Mouse (Mus musculus): ENCODE measurements around the gene Txn1. TPM values are rescaled to one million over a fixed set of nuclear protein-coding genes. Genes with fewer than 3 reads are reported as not detected.

Gene Txn1
- polyA plus RNA-seq, 1 experiment from 2014 or later, result 563 TPM

- no peak for DNase-seq (ENCODE audit: low spot score)
- H3K27me3 ChIP-seq (ENCODE audit: control insufficient read depth, insufficient read depth, low read length), result no peaks in the 10 kb centered on the region
- H3K36me3 ChIP-seq (ENCODE audit: control insufficient read depth, insufficient read depth, low read length), result no peaks in the 10 kb centered on the region
- no peak for ATAC-seq (ENCODE audit: low FRiP score, low TSS enrichment)
- no peaks in the 10 kb centered on the region for H3K9me3 ChIP-seq (ENCODE audit: control insufficient read depth, low read length)
- H3K27ac ChIP-seq (replicated peaks), result no peak overlapping the region
- H3K4me2 ChIP-seq (replicated peaks; ENCODE audit: low read depth), result no peak overlapping the region
- TF ChIP-seq CTCF (IDR thresholded peaks at IDR 0.05; ENCODE audit: low read depth), result no peak
- TF ChIP-seq EP300 (optimal IDR thresholded peaks at IDR 0.05), result no peak
- H3K4me3 ChIP-seq (ENCODE audit: low read depth, low read length), result no peak overlapping the region
- H3K4me1 ChIP-seq (replicated peaks; ENCODE audit: control insufficient read depth, insufficient read depth), result no peaks in the 10 kb centered on the region
- H3K9ac ChIP-seq (ENCODE audit: low read length), result no peak overlapping the region
- 34% methylated on average over 5 of the region's 5 CpGs for WGBS
Measured at GRCm38 (mm10) chr4:57922171-57922570, 34.0 kb downstream of the Txn1 start.

- TF ChIP-seq EP300 (optimal IDR thresholded peaks at IDR 0.05) (no peak), CTCF (IDR thresholded peaks at IDR 0.05; ENCODE audit: low read depth) (no peak)
- H3K9me3 ChIP-seq (ENCODE audit: control insufficient read depth, low read length), result no peaks in the 10 kb centered on the region
- H3K36me3 ChIP-seq (ENCODE audit: control insufficient read depth, insufficient read depth, low read length), result no peaks in the 10 kb centered on the region
- H3K4me1 ChIP-seq (replicated peaks; ENCODE audit: control insufficient read depth, insufficient read depth), result no peaks in the 10 kb centered on the region
- H3K27ac ChIP-seq (replicated peaks), result no peak overlapping the region
- 86% methylated on average over 1 of the region's 1 CpGs for WGBS
- no peak overlapping the region for H3K4me2 ChIP-seq (replicated peaks; ENCODE audit: low read depth)
- no peak for ATAC-seq (ENCODE audit: low FRiP score, low TSS enrichment)
- no peaks in the 10 kb centered on the region for H3K27me3 ChIP-seq (ENCODE audit: control insufficient read depth, insufficient read depth, low read length)
- no peak for DNase-seq (ENCODE audit: low spot score)
- H3K4me3 ChIP-seq (ENCODE audit: low read depth, low read length), result no peak overlapping the region
- H3K9ac ChIP-seq (ENCODE audit: low read length), result no peak overlapping the region
Measured at GRCm38 (mm10) chr4:57920522-57920921, 35.7 kb downstream of the Txn1 start.

GRCm38 (mm10) chr4:57919494-57920423 lies 36.5 kb downstream of the Txn1 start:
- Histone ChIP-seq H3K27me3 (ENCODE audit: control insufficient read depth, insufficient read depth, low read length) (no peaks in the 10 kb centered on the region), H3K4me2 (replicated peaks; ENCODE audit: low read depth) (no peak overlapping the region), H3K9me3 (ENCODE audit: control insufficient read depth, low read length) (no peaks in the 10 kb centered on the region), H3K9ac (ENCODE audit: low read length) (no peak overlapping the region), H3K27ac (replicated peaks) (no peak overlapping the region), H3K4me1 (replicated peaks; ENCODE audit: control insufficient read depth, insufficient read depth) (no peaks in the 10 kb centered on the region; the same call in 1 of the 2 replicates), H3K36me3 (ENCODE audit: control insufficient read depth, insufficient read depth, low read length) (no peaks in the 10 kb centered on the region), H3K4me3 (ENCODE audit: low read depth, low read length) (no peak overlapping the region)
- no peak for TF ChIP-seq EP300 (optimal IDR thresholded peaks at IDR 0.05)
- TF ChIP-seq CTCF (IDR thresholded peaks at IDR 0.05; ENCODE audit: low read depth), result no peak
- ATAC-seq (ENCODE audit: low FRiP score, low TSS enrichment), result no peak
- WGBS, result 28% methylated on average over 8 of the region's 8 CpGs
- peak; percentile 62 for DNase-seq (ENCODE audit: low spot score)

GRCm38 (mm10) chr4:57916711-57917110 lies 39.5 kb downstream of the Txn1 start:
- ATAC-seq (ENCODE audit: low FRiP score, low TSS enrichment), result no peak

GRCm38 (mm10) chr4:57916201-57916661 lies 40.0 kb downstream of the Txn1 start, which contains the start of gene D630039A03Rik:
Gene D630039A03Rik, minus strand, starts transcription at chr4:57916297.
- Histone ChIP-seq H3K4me3 (ENCODE audit: low read depth, low read length) (peak within 1 kb of the TSS; percentile 26), H3K36me3 (ENCODE audit: control insufficient read depth, insufficient read depth, low read length) (no peaks in the 10 kb centered on the region), H3K27ac (replicated peaks) (peak within 1 kb of the TSS; percentile 87), H3K9me3 (ENCODE audit: control insufficient read depth, low read length) (no peaks in the 10 kb centered on the region), H3K9ac (ENCODE audit: low read length) (peak within 1 kb of the TSS; percentile 18), H3K4me1 (replicated peaks; ENCODE audit: control insufficient read depth, insufficient read depth) (no peaks in the 10 kb centered on the region; the same call in 1 of the 2 replicates), H3K4me2 (replicated peaks; ENCODE audit: low read depth) (peak within 1 kb of the TSS; percentile 49), H3K27me3 (ENCODE audit: control insufficient read depth, insufficient read depth, low read length) (no peaks in the 10 kb centered on the region)
- peak; percentile 90 for DNase-seq (ENCODE audit: low spot score)
- 6% methylated on average over 9 of the region's 9 CpGs for WGBS
- TF ChIP-seq CTCF (IDR thresholded peaks at IDR 0.05; ENCODE audit: low read depth) (no peak), EP300 (optimal IDR thresholded peaks at IDR 0.05) (no peak)
- peak; percentile 77 for ATAC-seq (ENCODE audit: low FRiP score, low TSS enrichment)

More at GRCm38 (mm10) chr4:57916711-57917110, 39.5 kb downstream of the Txn1 start:
- WGBS, result 52% methylated on average over 4 of the region's 4 CpGs
- H3K36me3 ChIP-seq (ENCODE audit: control insufficient read depth, insufficient read depth, low read length), result no peaks in the 10 kb centered on the region
- H3K4me1 ChIP-seq (replicated peaks; ENCODE audit: control insufficient read depth, insufficient read depth), result no peaks in the 10 kb centered on the region; the same call in 1 of the 2 replicates
- TF ChIP-seq EP300 (optimal IDR thresholded peaks at IDR 0.05) (no peak), CTCF (IDR thresholded peaks at IDR 0.05; ENCODE audit: low read depth) (no peak)
- no peak overlapping the region for H3K9ac ChIP-seq (ENCODE audit: low read length)
- no peak for DNase-seq (ENCODE audit: low spot score)
- H3K9me3 ChIP-seq (ENCODE audit: control insufficient read depth, low read length), result no peaks in the 10 kb centered on the region
- no peaks in the 10 kb centered on the region for H3K27me3 ChIP-seq (ENCODE audit: control insufficient read depth, insufficient read depth, low read length)
- no peak overlapping the region for H3K4me3 ChIP-seq (ENCODE audit: low read depth, low read length)
- peak overlapping the region; percentile 87 for H3K27ac ChIP-seq (replicated peaks)
- no peak overlapping the region for H3K4me2 ChIP-seq (replicated peaks; ENCODE audit: low read depth)
